Mouse (Mus musculus): ENCODE measurements around the gene Agap1. TPM values are rescaled to one million over a fixed set of nuclear protein-coding genes. Genes with fewer than 3 reads are reported as not detected.

Agap1 gene
- total RNA-seq, 2 experiments from 2014 or later, result 59.4 to 59.7 TPM

- peak in 1 of 2 experiments; percentile 10 for DNase-seq
Observed at GRCm38 (mm10) chr1:89457126-89458031, 2.8 kb downstream of the Agap1 start.

GRCm38 (mm10) chr1:89461881-89462280 lies 7.3 kb downstream of the Agap1 start:
- no peak for DNase-seq

DNA sequence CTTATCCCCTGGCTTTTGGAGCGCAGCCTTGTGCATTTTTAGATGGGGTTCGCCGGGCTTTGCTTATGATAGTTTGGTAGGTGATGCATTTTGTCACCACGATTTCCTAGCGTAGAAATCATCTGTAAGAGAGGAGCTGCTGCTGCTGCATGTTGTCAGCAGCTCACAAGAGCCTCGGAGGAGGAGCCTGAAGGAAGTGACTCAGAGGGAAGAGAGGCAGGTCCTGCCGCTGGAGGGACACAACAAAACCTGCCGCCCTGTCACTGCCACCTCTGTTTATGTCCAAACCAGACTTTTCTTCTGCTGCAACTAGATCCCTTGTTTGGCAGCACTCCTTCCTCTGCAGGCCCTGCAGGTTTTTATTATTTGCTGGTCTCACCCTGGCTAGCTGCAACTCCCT lies 8.5 kb downstream of the Agap1 start:
- DNase-seq, result peak; percentile 50 to 52

DNA sequence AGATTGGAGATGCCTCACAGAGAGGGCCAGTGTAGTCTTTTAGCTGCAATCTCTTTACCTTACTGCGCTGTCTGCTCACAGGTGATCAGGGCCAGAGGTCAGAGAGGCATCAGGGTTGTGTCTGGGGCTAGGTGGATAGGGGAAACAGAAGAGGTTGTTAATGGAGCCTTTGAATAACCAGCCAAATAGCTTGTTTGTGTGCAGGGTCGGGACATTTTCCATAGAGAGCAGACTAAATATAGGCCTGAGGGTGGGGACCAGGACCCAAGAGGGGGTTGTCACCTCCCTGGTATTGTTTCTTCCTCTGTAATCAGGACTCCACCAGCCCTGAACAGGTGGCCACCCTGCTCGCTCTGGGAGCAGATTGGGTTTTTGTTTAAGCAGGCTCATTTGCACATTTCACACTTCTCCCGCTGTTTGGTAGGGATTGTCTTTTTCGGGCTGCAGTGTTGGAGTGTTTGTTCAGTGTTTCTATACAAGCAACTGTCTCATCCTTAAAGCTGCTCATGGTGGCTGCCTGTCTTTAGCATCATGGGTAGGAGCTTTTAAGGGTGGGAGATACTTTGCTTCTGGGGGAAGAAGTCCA lies 10.9 kb downstream of the Agap1 start:
- DNase-seq, result no peak

DNA sequence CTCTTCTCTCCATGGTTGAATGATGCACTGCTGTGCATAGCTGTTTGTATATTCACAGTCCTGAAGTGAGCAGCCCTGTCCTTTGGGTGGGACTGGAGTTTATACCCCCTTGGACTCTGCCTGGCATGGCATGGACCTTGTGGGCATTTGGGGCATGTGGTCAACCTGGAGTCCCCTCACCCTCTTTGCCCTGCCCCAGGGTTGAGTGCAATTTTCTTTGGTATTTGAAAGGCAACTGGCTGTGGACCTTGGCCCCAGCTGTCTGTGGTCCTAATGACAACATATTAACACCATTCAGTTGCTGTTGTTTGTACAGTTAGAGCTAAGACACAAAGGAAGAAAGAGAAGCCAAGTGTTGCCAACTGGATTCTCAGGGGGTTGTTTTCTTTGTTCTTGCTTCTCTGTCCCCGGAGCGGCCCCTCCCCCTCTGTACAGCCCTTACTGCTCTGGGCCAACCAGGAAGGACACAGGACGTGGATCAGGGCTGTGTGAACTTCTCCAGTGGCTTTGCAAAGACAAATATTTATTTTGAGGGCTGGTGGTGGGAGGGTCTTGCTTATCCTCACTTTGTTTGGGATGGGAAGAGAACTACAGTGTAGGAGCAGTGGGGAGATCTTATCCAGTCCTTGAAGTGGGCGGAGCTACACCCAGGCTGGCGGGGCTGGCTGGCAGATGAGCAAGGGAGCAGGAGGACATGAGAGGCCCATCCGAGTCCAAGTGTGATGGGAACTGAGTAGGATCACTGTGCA lies 12.9 kb downstream of the Agap1 start:
- DNase-seq, result peak; percentile 35 to 57

- no peak for DNase-seq
Observed at GRCm38 (mm10) chr1:89468141-89468540, 13.5 kb downstream of the Agap1 start.

GRCm38 (mm10) chr1:89471430-89471829 lies 16.8 kb downstream of the Agap1 start:
- DNase-seq, result no peak

GRCm38 (mm10) chr1:89471891-89472290 lies 17.3 kb downstream of the Agap1 start:
- DNase-seq, result no peak

- no peak for DNase-seq
Observed at GRCm38 (mm10) chr1:89473946-89474345, 19.3 kb downstream of the Agap1 start.

DNA sequence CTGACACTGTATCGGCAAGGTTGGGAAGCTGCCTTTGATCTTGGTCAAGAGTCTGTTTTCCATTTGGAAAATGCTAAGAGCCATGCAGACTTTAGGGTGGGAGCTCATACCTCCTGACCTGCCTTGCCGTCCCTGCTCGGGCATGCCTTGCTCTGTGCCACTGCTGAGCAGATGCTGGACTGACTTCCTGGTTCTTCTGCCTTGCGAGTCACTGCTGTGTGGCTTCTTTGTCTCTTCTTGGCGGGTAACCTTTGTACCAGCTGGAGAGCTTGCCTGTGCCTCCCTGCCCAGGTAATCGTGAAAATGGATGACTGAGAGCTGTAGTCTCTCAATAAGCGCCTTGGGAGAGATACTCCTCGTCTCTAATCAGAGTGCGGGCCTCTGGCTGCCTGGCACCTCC lies 20.2 kb downstream of the Agap1 start:
- no peak for DNase-seq

DNA sequence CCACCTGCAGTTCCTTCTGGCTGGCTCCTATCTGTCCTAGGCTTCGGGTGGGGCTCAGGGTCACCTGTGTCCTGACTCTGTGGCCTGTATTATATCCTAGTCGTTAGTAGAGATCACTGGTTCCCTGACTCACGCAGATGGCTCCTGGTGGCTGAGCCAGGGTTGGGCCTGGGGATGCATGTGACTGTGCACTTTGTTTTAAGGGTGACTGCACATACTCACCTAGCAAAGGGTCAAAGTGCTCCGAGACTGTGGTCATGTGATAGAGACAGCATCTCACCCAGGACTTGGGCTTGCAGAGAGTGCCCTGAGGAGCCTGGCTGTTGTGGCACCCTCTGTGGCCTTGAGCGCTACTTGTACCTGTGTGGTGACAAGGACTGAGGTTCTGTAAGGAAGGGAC lies 22.4 kb downstream of the Agap1 start:
- no peak for DNase-seq

DNA sequence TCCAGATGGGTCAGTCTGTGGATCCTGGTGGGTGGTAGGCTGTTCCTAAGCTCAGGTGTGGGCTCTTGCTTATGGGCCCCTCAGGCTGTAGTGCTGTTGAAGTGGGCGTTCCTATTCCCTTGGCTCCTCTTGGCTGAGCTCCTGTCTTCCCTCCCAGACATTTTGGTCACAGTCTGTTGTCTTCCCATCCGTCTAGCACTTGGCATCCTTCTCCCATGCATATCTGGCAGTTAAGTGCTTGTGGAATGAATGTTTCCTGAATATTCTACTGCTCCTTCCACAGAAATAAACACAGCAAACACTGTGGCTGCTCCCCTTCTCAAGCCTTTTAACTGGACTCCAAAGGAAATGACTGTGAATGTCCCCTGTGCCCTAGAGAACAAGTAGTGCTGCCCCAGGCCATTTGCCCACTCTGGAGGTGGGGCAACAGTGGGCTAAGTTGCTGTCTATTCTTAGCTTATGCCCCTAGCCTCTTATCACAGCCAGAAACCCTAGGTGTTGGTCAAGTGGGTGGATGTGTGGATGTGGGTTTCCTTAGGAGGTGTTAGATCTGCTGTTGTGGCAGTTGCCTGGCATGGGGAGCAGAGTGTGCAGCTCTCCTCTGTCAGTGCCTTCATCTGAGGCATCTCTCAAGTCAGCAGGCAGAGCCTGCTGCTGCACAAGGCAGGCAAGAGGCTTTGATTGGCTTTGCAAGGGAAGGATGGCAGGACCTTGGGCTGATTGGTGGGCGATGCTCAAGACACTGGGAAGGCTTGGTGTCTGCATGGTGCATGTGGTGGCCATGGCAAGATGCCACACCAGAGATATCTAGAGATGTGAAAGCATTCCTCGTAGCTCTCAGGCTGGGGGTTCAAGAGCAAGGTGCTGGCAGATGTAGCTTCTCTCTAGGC lies 24.2 kb downstream of the Agap1 start:
- DNase-seq, result peak in 1 of 2 experiments; percentile 19

DNA sequence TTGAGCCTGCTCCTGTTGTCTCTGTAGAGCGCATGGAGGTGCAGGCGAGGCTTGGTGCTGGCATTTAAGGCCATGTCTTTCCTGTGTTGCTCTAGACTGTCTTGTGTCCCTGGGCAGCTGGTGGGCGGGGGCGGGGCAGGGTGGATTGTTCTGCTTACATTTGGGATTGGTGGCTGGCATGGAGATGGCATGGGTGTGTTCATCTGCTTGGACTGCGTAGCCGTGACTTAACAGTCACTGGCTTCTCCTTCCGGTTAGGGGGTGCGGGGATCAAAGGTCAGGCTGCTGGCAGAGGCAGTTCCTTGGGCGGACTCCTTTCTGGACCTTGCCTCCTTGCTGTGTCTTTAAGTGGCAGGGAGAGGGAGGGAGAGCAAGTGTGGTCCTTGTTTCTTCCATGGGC lies 26.5 kb downstream of the Agap1 start:
- no peak for DNase-seq

GRCm38 (mm10) chr1:89482812-89483211 lies 28.2 kb downstream of the Agap1 start:
- no peak for DNase-seq

GRCm38 (mm10) chr1:89486891-89487290 lies 32.3 kb downstream of the Agap1 start:
- no peak for DNase-seq

DNA sequence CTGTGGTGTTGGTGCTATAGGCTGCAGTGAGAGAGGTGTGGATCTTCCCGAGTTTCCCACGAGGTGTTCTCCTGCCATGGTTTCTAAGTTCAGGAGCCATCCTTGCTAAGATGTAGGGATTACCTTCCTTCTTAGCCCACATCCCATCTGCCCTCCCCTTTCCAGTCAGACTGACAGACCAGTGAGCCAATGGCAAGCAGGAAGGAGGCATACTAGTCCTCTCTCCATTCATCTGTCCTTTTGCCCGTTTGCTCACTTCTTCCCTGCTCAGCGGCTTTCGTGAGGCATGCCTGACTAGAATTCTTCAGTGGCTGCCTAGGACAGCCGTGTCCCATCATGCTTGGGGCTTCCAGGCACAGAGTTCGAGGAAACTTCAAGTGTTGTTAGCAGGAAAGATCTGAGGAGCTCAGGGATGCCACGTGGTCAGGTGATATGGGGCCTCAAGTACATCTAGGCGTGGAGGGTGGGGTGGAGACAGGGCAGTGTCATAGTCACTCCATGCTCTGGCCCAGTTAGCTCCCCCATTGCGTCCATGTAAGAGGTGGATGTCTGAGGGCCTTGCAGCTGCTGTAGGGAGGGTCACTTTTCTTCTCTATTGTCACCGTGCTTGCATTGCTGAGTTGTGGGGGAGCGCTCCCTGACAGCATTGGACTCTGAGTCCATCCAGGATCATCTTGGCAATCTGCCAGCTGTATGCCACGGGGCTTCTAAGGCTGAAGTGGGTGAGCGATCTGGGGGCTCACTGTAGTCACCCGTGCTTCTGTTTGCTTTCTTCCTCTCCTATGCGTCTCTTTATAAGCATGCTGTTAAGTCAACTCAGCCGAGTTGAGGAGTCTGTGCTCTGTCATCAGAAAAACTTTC lies 34.7 kb downstream of the Agap1 start:
- DNase-seq, result no peak

DNA sequence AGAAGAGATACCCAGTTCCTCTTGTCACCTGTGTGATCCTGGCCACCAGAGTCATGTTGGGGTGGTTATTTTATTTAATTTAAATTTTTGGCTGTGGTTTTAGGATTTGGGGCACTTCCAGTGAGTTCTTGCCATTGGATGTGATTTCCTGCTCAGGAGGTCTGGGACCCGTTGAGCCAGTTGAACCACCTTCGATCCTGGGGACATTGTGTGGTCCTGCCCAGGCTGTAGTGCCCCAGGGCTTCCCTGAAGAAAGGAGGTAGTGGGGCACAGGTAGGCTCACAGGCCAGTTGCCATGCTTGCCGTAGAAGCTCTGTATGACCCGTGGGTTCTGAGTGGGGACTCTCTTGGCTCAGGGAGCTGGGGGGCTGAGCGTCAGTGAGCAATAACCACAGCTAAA lies 38.6 kb downstream of the Agap1 start:
- DNase-seq, result no peak

GRCm38 (mm10) chr1:89494816-89495215 lies 40.2 kb downstream of the Agap1 start:
- no peak for DNase-seq

DNA sequence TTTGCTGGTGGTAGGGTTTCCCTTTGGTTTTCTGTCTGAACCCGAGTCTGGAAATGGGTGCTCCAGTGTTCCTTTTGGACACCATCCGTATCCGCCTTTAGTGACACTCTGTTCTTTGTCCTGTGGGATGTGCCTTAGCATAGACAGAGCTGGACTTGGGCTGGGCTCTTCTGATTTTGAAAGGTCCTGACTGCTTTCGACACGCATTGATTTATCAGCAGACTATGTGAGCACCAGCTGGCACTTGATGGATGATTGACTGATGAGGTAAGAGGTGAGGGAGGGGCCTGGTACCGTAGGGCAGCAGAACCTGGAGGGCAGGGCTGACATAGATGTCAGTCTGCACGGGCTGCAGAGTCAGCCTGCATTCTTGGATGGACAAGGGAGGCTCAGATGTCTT lies 41.6 kb downstream of the Agap1 start:
- no peak for DNase-seq

DNA sequence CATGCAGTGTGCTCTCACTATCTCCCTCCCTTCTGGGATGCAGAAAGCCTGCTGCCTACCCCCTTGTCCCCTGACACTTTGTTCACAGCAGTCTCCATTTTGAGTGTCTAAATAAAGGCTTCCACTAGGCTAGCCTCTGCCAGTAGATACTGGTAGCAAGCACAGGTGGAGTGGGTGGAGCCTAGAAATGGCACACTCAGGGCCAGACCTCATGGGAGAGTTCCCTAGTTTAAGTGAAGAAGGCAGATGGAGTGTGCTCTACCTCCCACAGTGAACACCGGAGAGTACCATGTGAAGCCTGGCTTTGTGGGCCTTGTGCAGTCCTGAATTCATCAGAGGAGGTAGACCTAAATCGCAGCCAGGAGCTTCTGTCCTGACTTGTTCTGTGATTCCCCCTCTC lies 46.3 kb downstream of the Agap1 start:
- DNase-seq, result no peak

DNA sequence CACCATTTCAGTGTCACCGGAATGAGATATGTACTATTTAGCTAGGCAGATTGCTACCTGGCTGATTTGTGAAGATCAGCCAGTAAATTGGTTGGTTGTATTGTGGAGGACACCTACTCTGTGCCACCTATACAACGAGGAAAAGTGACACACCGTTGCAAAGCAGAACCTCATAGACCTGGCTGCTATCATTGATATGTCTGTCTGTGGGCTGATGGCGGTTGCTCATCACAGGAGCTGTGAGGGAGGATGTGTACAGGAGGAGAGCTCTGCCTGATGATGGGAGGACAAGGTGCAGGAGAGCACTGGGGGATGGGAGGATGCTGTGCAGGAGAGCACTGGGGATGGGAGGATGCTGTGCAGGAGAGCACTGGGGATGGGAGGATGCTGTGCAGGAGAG lies 46.7 kb downstream of the Agap1 start:
- no peak for DNase-seq

Measured in heart, adult 18-20 months (tissue).